Mouse (Mus musculus) spleen, adult 2 months (tissue): ENCODE measurements around the gene Tmem25. TPM values are rescaled to one million over a fixed set of nuclear protein-coding genes. Genes with fewer than 3 reads are reported as not detected.
A peak's percentile ranks its signal among the peaks of the same experiment; 100 is the strongest.

ENCODE experiments used
- DNase-seq, 2 experiments: peaks; one replicate each; pipeline versions ENCODE4 v3.0.0 to v3.0.0-alpha.2; 2012 to 2021; ENCODE audit warnings: low spot score in 2 of 2, low read depth in 1 of 2
- H3K27ac ChIP-seq: fragments of 200-500 bp; 2 replicates; pipeline ENCODE4 v1.5.1; 2012; ENCODE audit warnings: low read length, inconsistent platforms; ENCODE audit not compliant: insufficient read depth
- H3K27me3 ChIP-seq: fragments of 200-500 bp; 2 replicates; pipeline ENCODE4 v1.6.1; 2012; ENCODE audit warnings: mild to moderate bottlenecking, moderate library complexity, low read length, inconsistent platforms; ENCODE audit not compliant: control insufficient read depth, insufficient read depth
- H3K36me3 ChIP-seq: fragments of 200-500 bp; 2 replicates; pipeline ENCODE4 v1.6.1; 2012; ENCODE audit warnings: mild to moderate bottlenecking, low read length, inconsistent platforms; ENCODE audit not compliant: control insufficient read depth, insufficient read depth
- H3K4me1 ChIP-seq: fragments of 200-500 bp; 2 replicates; pipeline ENCODE4 v1.6.1; 2011; ENCODE audit warnings: inconsistent platforms; ENCODE audit not compliant: control insufficient read depth, insufficient read depth, insufficient read length
- H3K4me3 ChIP-seq: fragments of 200-500 bp; 2 replicates; pipeline ENCODE4 v1.5.1; 2011; ENCODE audit warnings: mild to moderate bottlenecking, inconsistent platforms; ENCODE audit not compliant: insufficient read depth, insufficient read length; ENCODE audit errors: extremely low read depth
- CTCF ChIP-seq: fragments of 200-500 bp; IDR thresholded peaks from 2 replicates; pipeline ENCODE4 v1.5.1; 2011; ENCODE audit warnings: mild to moderate bottlenecking, inconsistent platforms; ENCODE audit not compliant: insufficient read depth, insufficient read length, insufficient replicate concordance; ENCODE audit errors: extremely low read depth
- POLR2A ChIP-seq: fragments of 200-500 bp; IDR thresholded peaks from 2 replicates; pipeline ENCODE4 v1.6.1; 2011; ENCODE audit warnings: low read depth, low read length, inconsistent platforms
- WGBS: fragments of 180-500 bp; shearing (Covaris S2); methylation state at CpG from one replicate; pipeline ENCODE4 v1.1.7; 2018; 5-methylcytosine and 5-hydroxymethylcytosine counted together
- polyA plus RNA-seq: library from polyadenylated mRNA; depleted of rRNA; stranded (reverse); fragments of >200 nt; gene quantifications from 2 replicates; pipeline ENCODE4 v1.2.3, GENCODE M21; 2012; rRNA removed

Gene Tmem25
- polyA plus RNA-seq, result 0.72 and 0.74 TPM in 2 replicates

GRCm38 (mm10) chr9:44799102-44799957, at the start of gene Tmem25:
Gene Tmem25 (minus strand): TSS chr9:44799307.
- no peak for TF ChIP-seq POLR2A
- TF ChIP-seq CTCF, result no peak
- DNase-seq, result peak; percentile 8 to 71
- no peak within 1 kb of the TSS for H3K27ac ChIP-seq
- H3K27me3 ChIP-seq, result peaks cover 3% of the 10 kb centered on the region
- H3K4me3 ChIP-seq, result peak within 1 kb of the TSS; percentile 60
- no peaks in the 10 kb centered on the region for H3K36me3 ChIP-seq
- peaks cover 4% of the 10 kb centered on the region; the same call in 1 of the 2 replicates for H3K4me1 ChIP-seq
- 1% methylated on average over 75 of the region's 75 CpGs for WGBS

- TF ChIP-seq CTCF (no peak), POLR2A (no peak)
- DNase-seq, result no peak
- 90% methylated on average over 6 of the region's 6 CpGs for WGBS
- Histone ChIP-seq H3K4me3 (no peak overlapping the region), H3K4me1 (no peaks in the 10 kb centered on the region), H3K27me3 (no peaks in the 10 kb centered on the region), H3K27ac (no peak overlapping the region), H3K36me3 (peaks cover 49% of the 10 kb centered on the region)
Observed at GRCm38 (mm10) chr9:44847446-44847845, 48.3 kb upstream of the Tmem25 start.

- H3K4me3 ChIP-seq, result no peak overlapping the region
- 78% methylated on average over 10 of the region's 10 CpGs for WGBS
- H3K27me3 ChIP-seq, result no peaks in the 10 kb centered on the region
- H3K4me1 ChIP-seq, result no peaks in the 10 kb centered on the region
- H3K36me3 ChIP-seq, result peaks cover 48% of the 10 kb centered on the region
- H3K27ac ChIP-seq, result no peak overlapping the region
- TF ChIP-seq CTCF, result peak; percentile 35; the same call in 1 of the 2 replicates
- no peak for TF ChIP-seq POLR2A
- DNase-seq, result peak; percentile 29 to 39
Observed at GRCm38 (mm10) chr9:44841241-44841640, 42.1 kb upstream of the Tmem25 start.

- TF ChIP-seq POLR2A (no peak), CTCF (peak; percentile 63; the same call in 1 of the 2 replicates)
- peak; percentile 41 to 63 for DNase-seq
- 61% methylated on average over 7 of the region's 7 CpGs for WGBS
- Histone ChIP-seq H3K27ac (no peak overlapping the region), H3K27me3 (no peaks in the 10 kb centered on the region), H3K36me3 (peaks cover 45% of the 10 kb centered on the region), H3K4me3 (no peak overlapping the region), H3K4me1 (no peaks in the 10 kb centered on the region)
Observed at GRCm38 (mm10) chr9:44836439-44836838, 37.3 kb upstream of the Tmem25 start.

- H3K4me1 ChIP-seq, result no peaks in the 10 kb centered on the region
- WGBS, result 96% methylated on average over 4 of the region's 4 CpGs
- DNase-seq, result no peak
- no peaks in the 10 kb centered on the region for H3K27me3 ChIP-seq
- no peak overlapping the region for H3K4me3 ChIP-seq
- H3K36me3 ChIP-seq, result peaks cover 43% of the 10 kb centered on the region
- no peak overlapping the region for H3K27ac ChIP-seq
- TF ChIP-seq POLR2A, result no peak
- TF ChIP-seq CTCF, result no peak
Observed at GRCm38 (mm10) chr9:44832356-44832755, 33.2 kb upstream of the Tmem25 start.

GRCm38 (mm10) chr9:44830506-44830905, 31.4 kb upstream of the Tmem25 start:
- Histone ChIP-seq H3K27me3 (no peaks in the 10 kb centered on the region), H3K27ac (no peak overlapping the region), H3K36me3 (peaks cover 48% of the 10 kb centered on the region), H3K4me1 (no peaks in the 10 kb centered on the region), H3K4me3 (no peak overlapping the region)
- TF ChIP-seq POLR2A (no peak), CTCF (no peak)
- WGBS, result 71% methylated on average over 2 of the region's 2 CpGs
- DNase-seq, result no peak

- no peak overlapping the region for H3K27ac ChIP-seq
- no peak overlapping the region for H3K4me3 ChIP-seq
- no peak for TF ChIP-seq POLR2A
- TF ChIP-seq CTCF, result no peak
- no peaks in the 10 kb centered on the region for H3K27me3 ChIP-seq
- no peaks in the 10 kb centered on the region for H3K4me1 ChIP-seq
- no peak for DNase-seq
- H3K36me3 ChIP-seq, result peaks cover 49% of the 10 kb centered on the region
- 93% methylated on average over 11 of the region's 11 CpGs for WGBS
Observed at GRCm38 (mm10) chr9:44828944-44829343, 29.8 kb upstream of the Tmem25 start.
